Mouse (Mus musculus): ENCODE results near the gene Nod1. TPM values are rescaled to one million over a fixed set of nuclear protein-coding genes. Genes with fewer than 3 reads are reported as not detected.

Gene Nod1
- total RNA-seq, 2 experiments from 2014 or later = 9.0 to 9.4 TPM

- DNase-seq (ENCODE audit: low spot score in 2 of 2) = no peak
Observed at GRCm38 (mm10) chr6:54900256-54900655, 72.2 kb downstream of the Nod1 start.

GRCm38 (mm10) chr6:54891384-54891783 lies 81.0 kb downstream of the Nod1 start:
- DNase-seq (ENCODE audit: low spot score in 2 of 2) = no peak

- DNase-seq (ENCODE audit: low spot score in 2 of 2) = no peak
Observed at GRCm38 (mm10) chr6:54890221-54890620, 82.2 kb downstream of the Nod1 start.

- DNase-seq (ENCODE audit: low spot score in 2 of 2) = no peak
Observed at GRCm38 (mm10) chr6:54886195-54886594, 86.2 kb downstream of the Nod1 start.

DNA sequence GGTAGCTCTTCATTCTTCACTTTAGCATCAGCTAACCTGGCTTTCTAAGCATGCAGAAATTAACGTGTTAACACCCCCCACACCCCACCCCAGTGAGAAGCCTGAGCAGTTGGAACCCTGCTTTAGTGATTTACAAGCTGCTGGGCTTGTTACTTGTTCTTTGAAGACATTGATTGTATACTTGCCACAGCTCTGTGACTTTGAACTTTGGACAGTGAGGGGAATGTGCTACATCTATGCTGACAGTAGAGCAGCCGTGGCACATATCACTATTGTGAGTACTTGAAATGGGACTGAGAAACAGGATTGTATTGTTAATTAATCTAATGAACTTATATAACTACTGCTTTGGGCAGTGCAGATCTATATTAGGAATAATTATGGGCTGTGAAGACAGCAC lies 89.0 kb downstream of the Nod1 start:
- no peak for DNase-seq (ENCODE audit: low spot score in 2 of 2)

DNA sequence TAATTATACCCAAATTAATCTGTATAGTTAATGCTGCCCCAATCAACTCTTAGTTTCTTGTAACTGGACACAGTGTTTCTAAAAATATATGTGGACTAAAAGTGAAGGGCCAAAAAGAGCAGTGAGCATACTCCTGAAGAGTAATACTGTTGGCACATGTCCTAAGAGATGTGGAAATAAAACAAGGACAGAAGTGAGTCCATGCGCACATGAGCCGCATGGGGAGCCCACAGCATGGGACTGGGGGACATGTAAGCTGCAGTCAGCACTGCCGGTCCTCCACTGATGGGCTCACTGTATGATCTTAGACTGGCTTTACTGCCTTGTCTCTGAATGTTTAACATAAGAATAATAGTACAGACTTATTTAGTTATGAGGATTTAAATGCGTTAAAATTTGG lies 92.3 kb downstream of the Nod1 start:
- DNase-seq (ENCODE audit: low spot score in 2 of 2) = no peak

- no peak for DNase-seq (ENCODE audit: low spot score in 2 of 2)
Observed at GRCm38 (mm10) chr6:54878546-54878945, 93.9 kb downstream of the Nod1 start.

GRCm38 (mm10) chr6:54877651-54878050 lies 94.8 kb downstream of the Nod1 start:
- no peak for DNase-seq (ENCODE audit: low spot score in 2 of 2)

DNA sequence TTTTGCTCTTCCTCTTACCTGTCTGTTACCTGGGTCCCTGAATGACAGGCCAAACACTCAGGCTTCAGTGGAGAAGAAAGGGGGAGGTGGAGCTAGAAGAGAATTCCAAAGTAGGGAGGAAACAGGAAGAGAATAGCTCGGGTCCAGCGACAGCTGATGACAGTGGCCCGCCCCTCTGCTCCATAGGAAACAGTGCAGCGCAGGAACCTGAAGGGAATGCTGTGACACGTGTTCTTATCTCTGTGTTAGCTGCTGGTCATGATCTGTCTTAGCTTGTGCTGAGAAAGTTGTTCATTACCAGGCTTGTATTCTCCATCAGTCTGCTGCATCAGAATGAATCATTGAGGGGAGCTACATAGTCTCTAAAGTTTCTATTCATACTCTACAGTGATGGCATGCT lies 95.6 kb downstream of the Nod1 start:
- no peak for DNase-seq (ENCODE audit: low spot score in 2 of 2)

Other genes starting within 250 kb of the Nod1 start
- gene Znrf2, start 155.7 kb downstream of the Nod1 start, total RNA-seq (2021) = 10 to 100 TPM; 39.3 to 51.6 TPM
- gene Ggct, start 20.3 kb upstream of the Nod1 start, total RNA-seq (2021) = 1 to 10 TPM; 6.0 to 9.2 TPM
- gene Gars, start 65.4 kb upstream of the Nod1 start, total RNA-seq (2021) = 10 to 100 TPM; 72.0 to 86.6 TPM
- gene Crhr2, start 160.4 kb upstream of the Nod1 start, total RNA-seq (2021) = under 1 TPM in 1 of 2 experiments, not detected in 1; 0.35 TPM
- gene Inmt, start 202.4 kb upstream of the Nod1 start, total RNA-seq (2021) = 10 to 100 TPM; 10.1 to 26.1 TPM
- 1 to 10 TPM; 4.9 to 5.7 TPM for gene Mindy4, start 230.8 kb upstream of the Nod1 start, total RNA-seq (2021)

All from adrenal gland, adult 18-20 months (tissue).